Mouse (Mus musculus): Measurements from ENCODE around the gene Lama1. TPM values are rescaled to one million over a fixed set of nuclear protein-coding genes. Genes with fewer than 3 reads are reported as not detected.

Lama1 gene
- 10.4 TPM for polyA plus RNA-seq (2014; fragmentation: Illumina TruSeq; extraction: RNeasy Lipid Tissue Mini Kit (QIAGEN cat#74804))

GRCm38 (mm10) chr17:67696694-67697386, at the start of gene Lama1:
Lama1 (plus strand) TSS chr17:67697259.

Other genes starting within 250 kb of the Lama1 start
- 1.9 TPM for gene Lrrc30, start 64.5 kb upstream of the Lama1 start, polyA plus RNA-seq (2014; fragmentation: Illumina TruSeq; extraction: RNeasy Lipid Tissue Mini Kit (QIAGEN cat#74804))

All from ovary, adult 10 weeks (tissue).